In the genomic region with DNA sequence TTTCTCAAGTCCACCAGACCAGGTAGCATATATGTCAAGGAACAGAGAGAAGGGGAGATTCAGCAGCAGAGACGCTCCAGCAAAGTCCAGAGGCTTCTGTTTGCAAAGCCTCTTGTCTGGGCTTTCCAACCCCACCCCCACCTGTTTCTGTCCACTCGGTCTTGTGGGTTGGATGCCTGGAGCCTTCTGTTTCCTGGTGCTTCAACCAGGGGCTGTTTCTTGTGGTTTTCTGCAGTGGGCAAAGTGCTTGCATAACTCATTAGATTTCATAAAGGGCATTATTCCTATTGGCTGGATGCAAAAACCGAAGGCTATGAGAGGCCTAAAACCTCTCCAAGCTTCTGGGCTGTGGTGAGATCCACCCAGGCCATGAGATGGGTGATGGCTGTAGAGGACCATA, we compare ENCODE assay signal across 19 mouse cellular contexts. TPM values are rescaled to one million over a fixed set of nuclear protein-coding genes. Genes with fewer than 3 reads are reported as not detected.
DNase-seq lines count a peak whose midpoint lies in the region; ATAC-seq and TF ChIP-seq lines count a peak whose summit lies in the region.
"Had no signal": no experiment of that assay in that cellular context is flagged by ENCODE, and none has a peak within 500 bp of the region (broad histone marks: within the 10 kb centered on the region; RNA-seq: fewer than 3 reads in every experiment).

No protein-coding gene starts in this region.

- no peak for TF ChIP-seq POLR2A in CH12.LX (IDR thresholded peaks at IDR 0.05; ENCODE audit: low read depth, low read length)

- TF ChIP-seq CTCF in CH12.LX (conservative IDR thresholded peaks at IDR 0.05 in 1 of 2, IDR thresholded peaks at IDR 0.05 in 1 of 2; ENCODE audit: low read depth in 2 of 2, low read length in 2 of 2) = no peak

- TF ChIP-seq EP300 in CH12.LX (IDR thresholded peaks at IDR 0.05; ENCODE audit: low read length) = peak; percentile 58

- peaks cover 71% of the 10 kb centered on the region for H3K4me1 ChIP-seq in heart, embryonic 16.5 days (ENCODE audit: control insufficient read depth, insufficient read depth, low read length)
- H3K4me1 ChIP-seq in CH12.LX (ENCODE audit: control insufficient read depth in 1 of 2, insufficient read depth in 2 of 2) = peaks cover 57 to 81% of the 10 kb centered on the region in 2 experiments
- peaks cover 41% of the 10 kb centered on the region for H3K4me1 ChIP-seq in lung, embryonic 16.5 days (replicated peaks; ENCODE audit: control insufficient read depth, insufficient read depth, low read length)
- H3K4me1 ChIP-seq in kidney, embryonic 16.5 days (ENCODE audit: insufficient read depth, low read length) = peaks cover 24% of the 10 kb centered on the region

- H3K27me3 ChIP-seq in heart, embryonic 16.5 days (ENCODE audit: control insufficient read depth, insufficient read depth, low read length) = no peaks in the 10 kb centered on the region
- H3K27me3 ChIP-seq in CH12.LX (replicated peaks) = no peaks in the 10 kb centered on the region
- H3K27me3 ChIP-seq in lung, embryonic 16.5 days (ENCODE audit: control insufficient read depth, insufficient read depth, low read depth, low read length) = no peaks in the 10 kb centered on the region
- H3K27me3 ChIP-seq in kidney, embryonic 16.5 days (ENCODE audit: insufficient read depth, low read length) = no peaks in the 10 kb centered on the region
- H3K27me3 ChIP-seq: forebrain, embryonic 12.5 days; midbrain, embryonic 15.5 days had no signal

- no peak overlapping the region for H3K4me2 ChIP-seq in heart, embryonic 16.5 days (ENCODE audit: low read depth, low read length)
- H3K4me2 ChIP-seq in CH12.LX (ENCODE audit: insufficient read depth, low read depth, poor library complexity, severe bottlenecking) = peak overlapping the region; percentile 17
- H3K4me2 ChIP-seq in lung, embryonic 16.5 days (ENCODE audit: low read depth, low read length) = no peak overlapping the region
- H3K4me2 ChIP-seq in kidney, embryonic 16.5 days (replicated peaks; ENCODE audit: low read depth, low read length) = no peak overlapping the region
- H3K4me2 ChIP-seq: forebrain, embryonic 12.5 days; hindbrain, embryonic 14.5 days; lung, embryonic 14.5 days; midbrain, embryonic 15.5 days had no signal

- in situ Hi-C loops in CH12.LX (cut with MboI; ENCODE audit: low pct_ligation_motif_present, low pct_unique_long_range_greater_than_20kb, low sequenced_read_pairs) = no loop called here

- H3K9me3 ChIP-seq in heart, embryonic 16.5 days (replicated peaks; ENCODE audit: control insufficient read depth, low read length) = no peaks in the 10 kb centered on the region
- no peaks in the 10 kb centered on the region for H3K9me3 ChIP-seq in CH12.LX (replicated peaks; ENCODE audit: low read length)
- H3K9me3 ChIP-seq in lung, embryonic 16.5 days (ENCODE audit: control insufficient read depth, low read length) = no peaks in the 10 kb centered on the region
- no peaks in the 10 kb centered on the region for H3K9me3 ChIP-seq in kidney, embryonic 16.5 days (ENCODE audit: low read length)
- H3K9me3 ChIP-seq: forebrain, embryonic 12.5 days; midbrain, embryonic 15.5 days had no signal

- no peak for DNase-seq in heart, adult 18-20 months
- peak; percentile 97 for DNase-seq in 416B (ENCODE audit: low read depth)
- DNase-seq in CH12.LX (ENCODE audit: extremely low read depth) = no peak
- DNase-seq in neural tube, embryonic 10.5 days (ENCODE audit: extremely low spot score, low spot score) = no peak
- no peak for DNase-seq in adipocyte (ENCODE audit: low spot score)
- DNase-seq: adrenal gland, postnatal 36 days; cerebellum, postnatal 14 days; kidney, adult 18-20 months; kidney, postnatal 36 days; left cerebral cortex, postnatal 4 days; lung, embryonic 14.5 days; right cerebral cortex, postnatal 25 days; thymus, postnatal 4 days had no signal

- peaks cover 23% of the 10 kb centered on the region for H3K79me2 ChIP-seq in CH12.LX (replicated peaks; ENCODE audit: control insufficient read depth, extremely low read depth, insufficient read depth, poor library complexity, severe bottlenecking)

- TF ChIP-seq RAD21 in CH12.LX (IDR thresholded peaks at IDR 0.05; ENCODE audit: low read depth, low read length) = no peak; the same call in 1 of the 2 replicates

- no peak overlapping the region for H3K9ac ChIP-seq in heart, embryonic 16.5 days (ENCODE audit: low read length)
- peak overlapping the region; percentile 27; the same call in 1 of the 2 replicates for H3K9ac ChIP-seq in CH12.LX (ENCODE audit: insufficient read depth, low read depth)
- no peak overlapping the region for H3K9ac ChIP-seq in lung, embryonic 16.5 days (ENCODE audit: low read length)
- H3K9ac ChIP-seq in kidney, embryonic 16.5 days (replicated peaks; ENCODE audit: low read length) = no peak overlapping the region
- H3K9ac ChIP-seq: forebrain, embryonic 12.5 days; hindbrain, embryonic 14.5 days; lung, embryonic 14.5 days; midbrain, embryonic 15.5 days had no signal

- H3K4me3 ChIP-seq in heart, embryonic 16.5 days (ENCODE audit: low read length) = no peak overlapping the region
- H3K4me3 ChIP-seq in CH12.LX (replicated peaks in 1 of 3; ENCODE audit: low read depth in 2 of 3, low read length in 2 of 3, poor library complexity in 1 of 3) = no peak overlapping the region
- H3K4me3 ChIP-seq in lung, embryonic 16.5 days (ENCODE audit: low read length) = no peak overlapping the region
- H3K4me3 ChIP-seq in kidney, embryonic 16.5 days (ENCODE audit: low read length) = no peak overlapping the region
- H3K4me3 ChIP-seq: forebrain, embryonic 12.5 days; midbrain, embryonic 15.5 days had no signal

- dilution Hi-C loops in CH12.LX (cut with MboI; ENCODE audit: extremely low pct_ligation_motif_present, extremely low pct_unique_long_range_greater_than_20kb, low sequenced_read_pairs) = no loop called here

- peaks cover 16% of the 10 kb centered on the region for H3K36me3 ChIP-seq in heart, embryonic 16.5 days (ENCODE audit: control insufficient read depth, insufficient read depth)
- peaks cover 4 to 59% of the 10 kb centered on the region in 2 experiments for H3K36me3 ChIP-seq in CH12.LX (replicated peaks in 1 of 2; ENCODE audit: control insufficient read depth in 1 of 2, insufficient read depth in 1 of 2, low read length in 1 of 2)
- peaks cover 3% of the 10 kb centered on the region; the same call in 1 of the 2 replicates for H3K36me3 ChIP-seq in lung, embryonic 16.5 days (ENCODE audit: control insufficient read depth, insufficient read depth, low read length)
- H3K36me3 ChIP-seq in kidney, embryonic 16.5 days (ENCODE audit: insufficient read depth, low read length) = peaks cover 24% of the 10 kb centered on the region
- H3K36me3 ChIP-seq: midbrain, embryonic 15.5 days had no signal

- 73% methylated on average over 3 of the region's 3 CpGs for WGBS in heart, embryonic 16.5 days
- 50% methylated on average over 3 of the region's 3 CpGs for WGBS in lung, embryonic 16.5 days
- 84% methylated on average over 3 of the region's 3 CpGs for WGBS in kidney, embryonic 16.5 days

- no peak for ATAC-seq in heart, embryonic 16.5 days (replicated peaks; ENCODE audit: extremely low read depth, insufficient read depth, low FRiP score)
- ATAC-seq in lung, embryonic 16.5 days (ENCODE audit: low read depth) = peak; percentile 11; the same call in 1 of the 2 replicates
- no peak for ATAC-seq in kidney, embryonic 16.5 days (ENCODE audit: low FRiP score, low TSS enrichment)
- ATAC-seq: midbrain, embryonic 15.5 days had no signal

- H3K27ac ChIP-seq in heart, embryonic 16.5 days (ENCODE audit: low read length) = peak overlapping the region; percentile 87; the same call in 1 of the 2 replicates
- H3K27ac ChIP-seq in CH12.LX (ENCODE audit: insufficient read depth, low read depth) = peak overlapping the region; percentile 96
- H3K27ac ChIP-seq in lung, embryonic 16.5 days (ENCODE audit: low read length) = peak overlapping the region; percentile 51
- no peak overlapping the region for H3K27ac ChIP-seq in kidney, embryonic 16.5 days (ENCODE audit: low read length)
- H3K27ac ChIP-seq: forebrain, embryonic 12.5 days; hindbrain, embryonic 14.5 days; midbrain, embryonic 15.5 days had no signal

TF ChIP-seq in CH12.LX, 34 proteins besides CTCF, POLR2A, EP300 and RAD21:
- TF ChIP-seq ETS1 (conservative IDR thresholded peaks at IDR 0.05; ENCODE audit: low read depth, low read length) = peak; percentile 42; the same call in 1 of the 2 replicates
- TF ChIP-seq JUND (conservative IDR thresholded peaks at IDR 0.05; ENCODE audit: low read depth, low read length) = no peak
- peak; percentile 22; the same call in 1 of the 2 replicates for TF ChIP-seq HCFC1 (IDR thresholded peaks at IDR 0.05; ENCODE audit: low read depth, low read length)
- TF ChIP-seq TCF12 (IDR thresholded peaks at IDR 0.05; ENCODE audit: low read depth, low read length) = peak; percentile 62
- no peak for TF ChIP-seq USF1 (IDR thresholded peaks at IDR 0.05; ENCODE audit: low read depth, low read length)
- no peak for TF ChIP-seq ZMIZ1 (IDR thresholded peaks at IDR 0.05; ENCODE audit: low read depth, low read length)
- TF ChIP-seq CHD2 (IDR thresholded peaks at IDR 0.05; ENCODE audit: low read length) = peak; percentile 73
- TF ChIP-seq BHLHE40 (IDR thresholded peaks at IDR 0.05; ENCODE audit: low read depth, low read length) = peak; percentile 69
- TF ChIP-seq IRF4 (IDR thresholded peaks at IDR 0.05; ENCODE audit: low read depth, low read length) = peak; percentile 44; the same call in 1 of the 2 replicates
- TF ChIP-seq TBP (conservative IDR thresholded peaks at IDR 0.05; ENCODE audit: low read depth, low read length) = 0 out of 2 replicates have a peak, but pooled peaks have one; percentile 26
- TF ChIP-seq MEF2A (IDR thresholded peaks at IDR 0.05; ENCODE audit: borderline replicate concordance, low read depth, low read length) = peak; percentile 27; the same call in 1 of the 2 replicates

RNA-seq across cellular contexts. Expression of a gene that starts 45.3 kb away (rescaled TPM):
- polyA plus RNA-seq in heart, embryonic 16.5 days (2015; fragmentation: Nextera tagmentation; extraction: Ambion mirVana) = 20.6 and 22.6 TPM in 2 replicates
- total RNA-seq in heart, adult 18-20 months (2021) = 10 to 100 TPM; 32.5 to 38.5 TPM
- total RNA-seq in CH12.LX (2012; rRNA removed) (9.6 and 11.1 TPM in 2 replicates), CH12.LX (2014; rRNA removed) (2.0 and 3.7 TPM in 2 replicates)
- 31.9 and 45.8 TPM in 2 replicates for polyA plus RNA-seq in CH12.LX (2012; ENCODE audit: insufficient read length, low read depth)
- 20.4 and 22.4 TPM in 2 replicates for polyA plus RNA-seq in lung, embryonic 16.5 days (2015; fragmentation: Nextera tagmentation; extraction: Ambion mirVana)
- polyA plus RNA-seq in kidney, embryonic 16.5 days (2015; fragmentation: Nextera tagmentation; extraction: Ambion mirVana) = 36.0 and 46.6 TPM in 2 replicates
